Mouse (Mus musculus): ENCODE data around the gene Sox5. TPM values are rescaled to one million over a fixed set of nuclear protein-coding genes. Genes with fewer than 3 reads are reported as not detected.

The Sox5 gene
- total RNA-seq, 1 experiment from 2014 or later, result 1.2 TPM

- no peak for ATAC-seq (replicated peaks; ENCODE audit: low read depth, poor library complexity, severe bottlenecking)
Observed at GRCm38 (mm10) chr6:144367626-144368077, 414.1 kb downstream of the Sox5 start.

- ATAC-seq (replicated peaks; ENCODE audit: low read depth, poor library complexity, severe bottlenecking), result no peak
Observed at GRCm38 (mm10) chr6:144361267-144362038, 420.3 kb downstream of the Sox5 start.

- no peak for ATAC-seq (replicated peaks; ENCODE audit: low read depth, poor library complexity, severe bottlenecking)
Observed at GRCm38 (mm10) chr6:144357081-144357480, 424.7 kb downstream of the Sox5 start.

GRCm38 (mm10) chr6:144351049-144351448 is 430.7 kb downstream of the Sox5 start:
- ATAC-seq (replicated peaks; ENCODE audit: low read depth, poor library complexity, severe bottlenecking), result no peak

GRCm38 (mm10) chr6:144343338-144343737 is 438.4 kb downstream of the Sox5 start:
- no peak for ATAC-seq (replicated peaks; ENCODE audit: low read depth, poor library complexity, severe bottlenecking)

GRCm38 (mm10) chr6:144339554-144339953 is 442.2 kb downstream of the Sox5 start:
- no peak for ATAC-seq (replicated peaks; ENCODE audit: low read depth, poor library complexity, severe bottlenecking)

- ATAC-seq (replicated peaks; ENCODE audit: low read depth, poor library complexity, severe bottlenecking), result peak; percentile 63; the same call in 1 of the 2 replicates
Observed at GRCm38 (mm10) chr6:144339006-144339405, 442.8 kb downstream of the Sox5 start.

GRCm38 (mm10) chr6:144338221-144338620 is 443.6 kb downstream of the Sox5 start:
- no peak for ATAC-seq (replicated peaks; ENCODE audit: low read depth, poor library complexity, severe bottlenecking)

- no peak for ATAC-seq (replicated peaks; ENCODE audit: low read depth, poor library complexity, severe bottlenecking)
Observed at GRCm38 (mm10) chr6:144337436-144337969, 444.3 kb downstream of the Sox5 start.

- ATAC-seq (replicated peaks; ENCODE audit: low read depth, poor library complexity, severe bottlenecking), result no peak
Observed at GRCm38 (mm10) chr6:144336789-144337188, 445.0 kb downstream of the Sox5 start.

- no peak for ATAC-seq (replicated peaks; ENCODE audit: low read depth, poor library complexity, severe bottlenecking)
Observed at GRCm38 (mm10) chr6:144333146-144333545, 448.6 kb downstream of the Sox5 start.

- no peak for ATAC-seq (replicated peaks; ENCODE audit: low read depth, poor library complexity, severe bottlenecking)
Observed at GRCm38 (mm10) chr6:144332027-144332426, 449.8 kb downstream of the Sox5 start.

- ATAC-seq (replicated peaks; ENCODE audit: low read depth, poor library complexity, severe bottlenecking), result 0 out of 2 replicates have a peak, but pooled peaks have one; percentile 36
Observed at GRCm38 (mm10) chr6:144329311-144329930, 452.4 kb downstream of the Sox5 start.

GRCm38 (mm10) chr6:144328779-144329178 is 453.0 kb downstream of the Sox5 start:
- no peak for ATAC-seq (replicated peaks; ENCODE audit: low read depth, poor library complexity, severe bottlenecking)

GRCm38 (mm10) chr6:144326817-144327216 is 455.0 kb downstream of the Sox5 start:
- no peak for ATAC-seq (replicated peaks; ENCODE audit: low read depth, poor library complexity, severe bottlenecking)

GRCm38 (mm10) chr6:144323372-144323771 is 458.4 kb downstream of the Sox5 start:
- no peak for ATAC-seq (replicated peaks; ENCODE audit: low read depth, poor library complexity, severe bottlenecking)

GRCm38 (mm10) chr6:144322297-144323047 is 459.3 kb downstream of the Sox5 start:
- ATAC-seq (replicated peaks; ENCODE audit: low read depth, poor library complexity, severe bottlenecking), result no peak

GRCm38 (mm10) chr6:144320327-144320726 is 461.4 kb downstream of the Sox5 start:
- ATAC-seq (replicated peaks; ENCODE audit: low read depth, poor library complexity, severe bottlenecking), result peak; percentile 47; the same call in 1 of the 2 replicates

- no peak for ATAC-seq (replicated peaks; ENCODE audit: low read depth, poor library complexity, severe bottlenecking)
Observed at GRCm38 (mm10) chr6:144319717-144320116, 462.1 kb downstream of the Sox5 start.

Measured in common myeloid progenitor, adult 5-6 weeks (primary cell).